Mouse (Mus musculus): ENCODE measurements at regions not wholly inside any gene's neighbourhood (a gene's known extent, or its start where the extent isn't known, plus 50 kb on each side); places are given as distances from the start of the nearest gene placed in this dataset.
A peak's percentile ranks its signal among the peaks of the same experiment; 100 is the strongest.

DNA sequence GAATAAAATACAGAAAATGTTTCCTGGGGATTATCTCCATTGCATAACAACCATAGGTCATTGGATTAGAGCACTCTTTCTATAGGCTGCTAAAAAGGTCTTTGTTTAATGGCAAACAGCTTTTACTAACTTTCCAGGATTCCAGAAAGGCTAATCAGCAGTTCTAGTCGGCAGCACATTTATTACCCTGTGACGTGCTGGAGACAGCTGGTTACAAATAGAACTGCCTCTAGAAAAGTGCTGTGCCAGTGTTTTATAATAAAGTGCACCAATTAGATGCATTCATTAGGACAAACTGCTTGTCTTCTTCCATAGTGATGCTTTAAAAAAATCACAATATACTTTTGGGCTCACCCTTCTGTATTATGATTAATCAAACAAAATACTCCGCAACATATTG is 466.2 kb downstream of the Pabpc4l start:
- intact Hi-C loops (cut with DNase I), result no loop called here
- no peak for DNase-seq (ENCODE audit: extremely low spot score in 1 of 2, low spot score in 2 of 2)

DNA sequence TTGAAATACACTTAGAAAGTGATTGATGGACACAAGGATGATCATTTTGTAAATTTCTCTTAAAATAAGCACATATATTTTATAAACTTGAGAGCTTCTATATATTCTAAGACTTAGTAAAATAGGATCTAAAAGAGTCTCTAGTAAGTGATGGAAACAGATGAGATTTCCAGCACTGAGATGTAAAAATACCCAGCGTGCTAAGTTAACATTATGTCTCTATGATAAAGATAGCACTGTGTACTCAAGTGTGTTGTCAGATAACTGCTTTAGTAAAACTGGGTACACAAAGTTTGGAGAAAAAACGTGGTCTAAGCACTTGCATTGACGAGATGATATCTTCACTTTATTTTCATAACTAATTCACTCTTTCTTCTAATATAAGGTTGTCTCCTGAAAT is 479.4 kb downstream of the Pabpc4l start:
- DNase-seq (ENCODE audit: extremely low spot score in 1 of 2, low spot score in 2 of 2), result peak in 1 of 2 experiments; percentile 9

DNA sequence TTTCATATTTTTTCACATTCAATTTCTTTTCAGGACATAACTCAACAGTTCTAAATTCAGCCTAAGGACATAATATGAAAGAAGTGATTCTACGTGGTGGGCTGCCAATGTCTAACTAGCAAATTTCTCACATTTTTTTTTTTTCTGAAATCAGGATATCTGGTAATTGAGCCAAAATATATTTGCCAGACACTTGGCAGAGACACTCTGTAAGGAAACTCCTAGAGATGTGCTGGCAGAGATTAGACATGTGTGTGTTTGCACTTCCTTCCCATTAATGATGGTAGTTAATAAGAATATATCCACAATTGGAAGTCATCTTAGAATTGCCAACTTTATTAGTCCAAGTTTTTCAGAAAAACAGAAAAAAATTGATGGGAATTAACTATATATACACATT is 513.6 kb downstream of the Pabpc4l start:
- no peak for DNase-seq (ENCODE audit: extremely low spot score in 1 of 2, low spot score in 2 of 2)
- intact Hi-C loops (cut with DNase I), result no loop called here

More for the DNA sequence above, 479.4 kb downstream of the Pabpc4l start:
- intact Hi-C loops (cut with DNase I), result no loop called here

DNA sequence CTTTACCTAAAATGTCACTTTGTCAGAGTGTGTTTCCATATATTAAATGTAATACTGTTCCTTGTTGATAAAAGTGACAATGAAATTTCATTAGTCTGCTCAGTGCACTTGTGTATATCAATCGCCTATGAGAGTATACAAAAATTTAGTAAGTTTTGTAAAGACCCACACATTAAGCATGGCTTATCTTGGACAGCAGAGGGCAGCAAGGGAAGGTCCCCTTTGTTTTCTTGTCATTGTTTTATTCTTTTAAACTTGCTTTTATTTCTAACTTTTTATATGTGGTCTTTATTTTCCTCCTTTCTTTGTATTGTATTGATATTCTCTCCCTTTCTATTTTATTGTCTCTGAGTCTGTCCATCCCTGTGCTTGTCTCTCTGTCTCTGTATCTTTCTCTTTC is 523.7 kb downstream of the Pabpc4l start:
- no peak for DNase-seq (ENCODE audit: extremely low spot score in 1 of 2, low spot score in 2 of 2)
- intact Hi-C loops (cut with DNase I), result no loop called here
